Mouse (Mus musculus) liver, embryonic 16.5 days (tissue): ENCODE measurements around the gene Cpa2. TPM values are rescaled to one million over a fixed set of nuclear protein-coding genes. Genes with fewer than 3 reads are reported as not detected.

ENCODE experiments used
- ATAC-seq: fragments of 200-750 bp; cut with Nextera tagmentation; 2 replicates; pipeline ENCODE4 v1.8.0; 2017; ENCODE audit warnings: low read depth, mild to moderate bottlenecking, moderate number of reproducible peaks, moderate library complexity
- H3K27ac ChIP-seq: fragments of 300-500 bp; sonication (generic); 2 replicates; pipeline ENCODE4 v1.5.1; 2014; ENCODE audit warnings: mild to moderate bottlenecking, low read length
- H3K27me3 ChIP-seq: fragments of 300-500 bp; sonication (generic); 2 replicates; pipeline ENCODE4 v1.6.1; 2014; ENCODE audit warnings: low read depth, low read length, mixed read lengths; ENCODE audit not compliant: control insufficient read depth, insufficient read depth
- H3K36me3 ChIP-seq: fragments of 300-500 bp; sonication (generic); 2 replicates; pipeline ENCODE4 v1.6.1; 2014; ENCODE audit warnings: mild to moderate bottlenecking; ENCODE audit not compliant: control insufficient read depth, insufficient read depth
- H3K4me1 ChIP-seq: fragments of 300-500 bp; sonication (generic); 2 replicates; pipeline ENCODE4 v1.6.1; 2014; ENCODE audit warnings: low read depth, low read length, mixed read lengths; ENCODE audit not compliant: control insufficient read depth
- H3K4me2 ChIP-seq: fragments of 300-500 bp; sonication (generic); 2 replicates; pipeline ENCODE4 v1.6.1; 2014; ENCODE audit warnings: low read depth, low read length, mixed read lengths
- H3K4me3 ChIP-seq: fragments of 300-500 bp; sonication (generic); 2 replicates; pipeline ENCODE4 v1.5.1; 2014; ENCODE audit warnings: low read depth, mild to moderate bottlenecking, low read length
- H3K9ac ChIP-seq: fragments of 300-500 bp; sonication (generic); 2 replicates; pipeline ENCODE4 v1.6.1; 2014; ENCODE audit warnings: low read depth, low read length
- H3K9me3 ChIP-seq: fragments of 300-500 bp; sonication (generic); replicated peaks from 2 replicates; pipeline ENCODE4 v1.6.1; 2016; ENCODE audit warnings: low read length; ENCODE audit not compliant: control insufficient read depth
- WGBS: fragments of 180-500 bp; shearing (Covaris S2); extraction: QIAGEN DNeasy Blood & Tissue Kit; methylation state at CpG from one replicate; pipeline ENCODE4 v1.1.7; 2014; ENCODE audit not compliant: insufficient replicate concordance; 5-methylcytosine and 5-hydroxymethylcytosine counted together
- polyA plus RNA-seq: library from polyadenylated mRNA; unstranded; fragments of >200 nt; fragmentation: Nextera tagmentation; extraction: Ambion mirVana; gene quantifications from 2 replicates; pipeline ENCODE4 v1.2.1, GENCODE M21; 2015

Cpa2 gene
- polyA plus RNA-seq, 1 experiment from 2014 or later = 9.1 TPM

GRCm38 (mm10) chr6:30605111-30605510 is 63.7 kb downstream of the Cpa2 start:
- H3K4me3 ChIP-seq = no peak overlapping the region
- H3K9ac ChIP-seq = no peak overlapping the region
- no peak overlapping the region for H3K4me2 ChIP-seq
- no peak for ATAC-seq
- H3K27ac ChIP-seq = no peak overlapping the region
- H3K9me3 ChIP-seq = no peaks in the 10 kb centered on the region
- no peaks in the 10 kb centered on the region for H3K4me1 ChIP-seq
- no peaks in the 10 kb centered on the region for H3K36me3 ChIP-seq
- H3K27me3 ChIP-seq = no peaks in the 10 kb centered on the region
- 64% methylated on average over 4 of the region's 4 CpGs for WGBS

DNA sequence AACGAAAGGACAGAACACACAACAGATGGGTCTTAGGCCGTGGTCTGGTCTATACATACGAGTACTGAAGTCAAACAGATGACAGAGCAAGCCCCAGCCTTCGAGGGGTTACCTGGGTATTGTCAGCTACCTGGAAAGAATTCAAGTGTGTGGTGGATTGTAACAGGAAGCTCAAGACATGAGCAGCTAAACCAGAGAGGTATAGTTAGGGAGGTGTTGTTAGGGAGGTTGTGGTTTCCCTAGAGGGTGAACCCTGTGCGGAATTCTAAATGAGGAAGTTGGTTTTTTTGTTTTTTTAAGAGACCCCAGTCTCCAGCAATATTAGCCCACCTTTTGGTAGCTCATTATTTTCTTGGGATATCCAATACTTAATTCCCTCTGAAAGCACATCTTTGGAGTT is 64.3 kb downstream of the Cpa2 start:
- 23% methylated on average over 5 of the region's 5 CpGs for WGBS
- H3K27me3 ChIP-seq = no peaks in the 10 kb centered on the region

DNA sequence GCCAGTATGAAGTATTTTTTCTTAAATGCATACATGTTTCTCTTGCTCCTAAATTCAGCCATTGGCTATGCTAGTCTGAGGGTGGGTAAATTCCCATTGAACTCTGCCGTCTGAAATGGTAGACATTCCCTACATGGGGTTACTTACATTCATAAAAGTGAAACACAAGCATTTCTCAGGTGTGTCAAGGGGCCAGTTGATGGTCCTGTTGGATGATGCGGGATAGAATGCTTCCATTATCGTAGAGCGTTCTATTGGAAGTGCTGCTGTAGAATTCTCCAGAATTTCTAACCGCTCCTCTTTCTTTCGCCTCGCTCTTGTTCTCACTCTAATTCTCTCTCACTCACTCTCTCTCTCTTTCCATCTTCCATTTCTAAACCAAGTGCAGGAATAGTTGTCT is 69.3 kb downstream of the Cpa2 start, which contains the start of gene Cpa5:
Gene Cpa5 (plus strand): TSS at position 301 of the 400 bp plus-strand sequence.
- H3K4me1 ChIP-seq = no peaks in the 10 kb centered on the region
- H3K9me3 ChIP-seq = no peaks in the 10 kb centered on the region
- H3K27ac ChIP-seq = no peak within 1 kb of the TSS
- no peak within 1 kb of the TSS for H3K4me3 ChIP-seq
- H3K27me3 ChIP-seq = no peaks in the 10 kb centered on the region; the same call in 1 of the 2 replicates
- H3K36me3 ChIP-seq = no peaks in the 10 kb centered on the region
- H3K9ac ChIP-seq = no peak within 1 kb of the TSS
- 82% methylated on average over 7 of the region's 7 CpGs for WGBS
- no peak for ATAC-seq
- H3K4me2 ChIP-seq = no peak within 1 kb of the TSS

More for the DNA sequence above, 64.3 kb downstream of the Cpa2 start:
- Histone ChIP-seq H3K36me3 (no peaks in the 10 kb centered on the region), H3K9me3 (no peaks in the 10 kb centered on the region), H3K4me2 (no peak overlapping the region), H3K9ac (no peak overlapping the region), H3K4me1 (no peaks in the 10 kb centered on the region), H3K27ac (no peak overlapping the region), H3K4me3 (no peak overlapping the region)
- no peak for ATAC-seq

DNA sequence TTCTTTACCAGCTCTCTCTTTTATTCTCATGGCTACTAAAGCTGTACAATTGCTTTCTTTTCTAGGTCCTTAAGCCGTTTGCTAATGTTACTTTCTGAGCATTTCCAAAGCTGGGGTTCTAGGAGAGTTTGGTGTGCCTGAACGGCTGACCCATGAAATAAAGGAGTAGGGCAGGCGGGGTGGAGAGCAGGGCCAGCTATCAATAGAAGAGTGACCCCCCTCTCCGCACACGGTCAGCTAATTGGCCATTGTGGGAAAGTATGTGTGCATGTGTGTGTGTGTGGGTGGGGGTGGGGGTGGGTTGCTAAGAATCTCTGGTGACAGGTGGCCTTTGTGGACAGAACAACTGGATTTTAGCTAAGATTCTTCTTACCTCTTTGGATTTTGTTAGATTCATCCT is 69.8 kb downstream of the Cpa2 start:
- ATAC-seq = no peak
- 68% methylated on average over 5 of the region's 5 CpGs for WGBS
- Histone ChIP-seq H3K27ac (no peak overlapping the region), H3K36me3 (no peaks in the 10 kb centered on the region), H3K4me3 (no peak overlapping the region), H3K4me2 (no peak overlapping the region), H3K9ac (no peak overlapping the region), H3K9me3 (no peaks in the 10 kb centered on the region), H3K27me3 (no peaks in the 10 kb centered on the region; the same call in 1 of the 2 replicates), H3K4me1 (no peaks in the 10 kb centered on the region)

Other genes with a start within 250 kb of the Cpa2 start
- 36.1 and 37.7 TPM in 2 replicates for gene Ube2h, start 237.0 kb upstream of the Cpa2 start, polyA plus RNA-seq
- 20.9 and 22.5 TPM in 2 replicates for gene Zc3hc1, start 150.6 kb upstream of the Cpa2 start, polyA plus RNA-seq
- gene Klhdc10, start 139.7 kb upstream of the Cpa2 start, polyA plus RNA-seq = 6.8 and 7.5 TPM in 2 replicates
- 17.6 and 20.0 TPM in 2 replicates for gene Tmem209, start 31.8 kb upstream of the Cpa2 start, polyA plus RNA-seq
- gene Ssmem1, start 31.7 kb upstream of the Cpa2 start, polyA plus RNA-seq = 0.06 and 0.07 TPM in 2 replicates
- gene Cpa4, start 26.8 kb downstream of the Cpa2 start, polyA plus RNA-seq = 0.05 and 0.20 TPM in 2 replicates
- not detected in 2 replicates for gene Cpa5, start 69.4 kb downstream of the Cpa2 start, polyA plus RNA-seq
- gene Cpa1, start 97.6 kb downstream of the Cpa2 start, polyA plus RNA-seq = 2.1 and 10.4 TPM in 2 replicates
- gene Cep41, start 152.2 kb downstream of the Cpa2 start, polyA plus RNA-seq = 3.2 and 3.9 TPM in 2 replicates
- gene Mest, start 182.0 kb downstream of the Cpa2 start, polyA plus RNA-seq = 172 and 190 TPM in 2 replicates